Mouse (Mus musculus) kidney, embryonic 15.5 days (tissue): ENCODE data around the gene Ccdc85b. TPM values are rescaled to one million over a fixed set of nuclear protein-coding genes. Genes with fewer than 3 reads are reported as not detected.
"Not testable (repeated sequence)": the region's sequence is repeated elsewhere in the genome, so short reads cannot be mapped to it uniquely, and the experiment has no call there.

Source experiments
- ATAC-seq: fragments of 200-750 bp; cut with Nextera tagmentation; replicated peaks from 2 replicates; pipeline ENCODE4 v1.8.0; 2017; ENCODE audit warnings: moderate TSS enrichment; ENCODE audit not compliant: low FRiP score
- H3K27ac ChIP-seq: fragments of 300-500 bp; sonication (generic); 2 replicates; pipeline ENCODE4 v1.5.1; 2015; ENCODE audit warnings: mild to moderate bottlenecking, inconsistent platforms
- H3K27me3 ChIP-seq: fragments of 300-500 bp; sonication (generic); 2 replicates; pipeline ENCODE4 v1.6.1; 2015; ENCODE audit warnings: inconsistent platforms
- H3K36me3 ChIP-seq: fragments of 300-500 bp; sonication (generic); 2 replicates; pipeline ENCODE4 v1.6.1; 2015; ENCODE audit warnings: inconsistent platforms
- H3K4me1 ChIP-seq: fragments of 300-500 bp; sonication (generic); 2 replicates; pipeline ENCODE4 v1.6.1; 2015; ENCODE audit warnings: inconsistent platforms
- H3K4me2 ChIP-seq: fragments of 300-500 bp; sonication (generic); 2 replicates; pipeline ENCODE4 v1.6.1; 2015; ENCODE audit warnings: moderate library complexity, mild to moderate bottlenecking, inconsistent platforms
- H3K4me3 ChIP-seq: fragments of 300-500 bp; sonication (generic); replicated peaks from 2 replicates; pipeline ENCODE4 v1.5.1; 2015; ENCODE audit warnings: mild to moderate bottlenecking, inconsistent platforms
- H3K9ac ChIP-seq: fragments of 300-500 bp; sonication (generic); 2 replicates; pipeline ENCODE4 v1.6.1; 2015; ENCODE audit warnings: mild to moderate bottlenecking, inconsistent platforms
- H3K9me3 ChIP-seq: fragments of 300-500 bp; sonication (generic); replicated peaks from 2 replicates; pipeline ENCODE4 v1.6.1; 2016; ENCODE audit warnings: inconsistent platforms
- WGBS: fragments of 180-500 bp; shearing (Covaris S2); methylation state at CpG from one replicate; pipeline ENCODE4 v1.1.7; 2015; ENCODE audit warnings: mixed read lengths; 5-methylcytosine and 5-hydroxymethylcytosine counted together
- polyA plus RNA-seq: library from polyadenylated mRNA; unstranded; fragments of >200 nt; fragmentation: Nextera tagmentation; extraction: Ambion mirVana; gene quantifications from 2 replicates; pipeline ENCODE4 v1.2.1, GENCODE M21; 2015

The Ccdc85b gene
- polyA plus RNA-seq, 1 experiment from 2014 or later: 11.3 TPM

- H3K4me3 ChIP-seq: no peak overlapping the region
- no peaks in the 10 kb centered on the region for H3K9me3 ChIP-seq
- no peak overlapping the region for H3K4me2 ChIP-seq
- no peak for ATAC-seq
- H3K27me3 ChIP-seq: no peaks in the 10 kb centered on the region
- no peak overlapping the region for H3K27ac ChIP-seq
- H3K4me1 ChIP-seq: peaks cover 12% of the 10 kb centered on the region
- H3K36me3 ChIP-seq: peaks cover 53% of the 10 kb centered on the region
- 89% methylated on average over 8 of the region's 8 CpGs for WGBS
- H3K9ac ChIP-seq: no peak overlapping the region
These were observed 38.8 kb downstream of the Ccdc85b start for GRCm38 (mm10) chr19:5418750-5419466.

- ATAC-seq: no peak
- H3K4me2 ChIP-seq: no peak overlapping the region
- whole genome bisulfite sequencing: 72% methylated on average over 2 of the region's 2 CpGs
- no peaks in the 10 kb centered on the region for H3K4me1 ChIP-seq
- peaks cover 19% of the 10 kb centered on the region for H3K36me3 ChIP-seq
- H3K9ac ChIP-seq: no peak overlapping the region
- H3K9me3 ChIP-seq: no peaks in the 10 kb centered on the region
- no peaks in the 10 kb centered on the region for H3K27me3 ChIP-seq
- no peak overlapping the region for H3K27ac ChIP-seq
- H3K4me3 ChIP-seq: no peak overlapping the region
These were observed 43.1 kb downstream of the Ccdc85b start for GRCm38 (mm10) chr19:5414534-5414957.

GRCm38 (mm10) chr19:5413840-5414239, 43.9 kb downstream of the Ccdc85b start:
- WGBS: 77% methylated on average over 4 of the region's 4 CpGs
- ATAC-seq: no peak
- no peak overlapping the region for H3K4me3 ChIP-seq
- H3K36me3 ChIP-seq: peaks cover 18% of the 10 kb centered on the region
- no peak overlapping the region for H3K9ac ChIP-seq
- no peaks in the 10 kb centered on the region for H3K27me3 ChIP-seq
- H3K4me2 ChIP-seq: no peak overlapping the region
- H3K27ac ChIP-seq: no peak overlapping the region
- no peaks in the 10 kb centered on the region for H3K9me3 ChIP-seq
- 0 out of 2 replicates have a peak, but pooled peaks cover 2% of the 10 kb centered on the region for H3K4me1 ChIP-seq

- WGBS: 54% methylated on average over 5 of the region's 5 CpGs
- peaks cover 9% of the 10 kb centered on the region; the same call in 1 of the 2 replicates for H3K36me3 ChIP-seq
- H3K4me1 ChIP-seq: peaks cover 12% of the 10 kb centered on the region
- no peak overlapping the region for H3K27ac ChIP-seq
- H3K9ac ChIP-seq: no peak overlapping the region
- H3K4me3 ChIP-seq: no peak overlapping the region
- no peaks in the 10 kb centered on the region for H3K9me3 ChIP-seq
- H3K27me3 ChIP-seq: no peaks in the 10 kb centered on the region
- ATAC-seq: no peak
- no peak overlapping the region for H3K4me2 ChIP-seq
These were observed 45.7 kb downstream of the Ccdc85b start for GRCm38 (mm10) chr19:5411961-5412360.

GRCm38 (mm10) chr19:5410641-5411040, 47.1 kb downstream of the Ccdc85b start:
- H3K4me3 ChIP-seq: no peak overlapping the region
- H3K4me1 ChIP-seq: peaks cover 16% of the 10 kb centered on the region
- H3K27ac ChIP-seq: no peak overlapping the region
- H3K36me3 ChIP-seq: peaks cover 9% of the 10 kb centered on the region; the same call in 1 of the 2 replicates
- no peak overlapping the region for H3K4me2 ChIP-seq
- no peaks in the 10 kb centered on the region for H3K27me3 ChIP-seq
- 83% methylated on average over 5 of the region's 5 CpGs for WGBS
- no peaks in the 10 kb centered on the region for H3K9me3 ChIP-seq
- no peak for ATAC-seq
- no peak overlapping the region for H3K9ac ChIP-seq

- no peak overlapping the region for H3K4me3 ChIP-seq
- H3K9me3 ChIP-seq: no peaks in the 10 kb centered on the region
- no peak overlapping the region for H3K27ac ChIP-seq
- WGBS: 69% methylated on average over 5 of the region's 5 CpGs
- H3K4me1 ChIP-seq: peaks cover 16% of the 10 kb centered on the region
- peaks cover 9% of the 10 kb centered on the region; the same call in 1 of the 2 replicates for H3K36me3 ChIP-seq
- no peaks in the 10 kb centered on the region for H3K27me3 ChIP-seq
- ATAC-seq: no peak
- no peak overlapping the region for H3K9ac ChIP-seq
- H3K4me2 ChIP-seq: no peak overlapping the region
These were observed 48.6 kb downstream of the Ccdc85b start for GRCm38 (mm10) chr19:5409068-5409467.

GRCm38 (mm10) chr19:5408057-5409001, 49.4 kb downstream of the Ccdc85b start:
- H3K27ac ChIP-seq: 0 out of 2 replicates have a peak overlapping the region, but pooled peaks have one; percentile 25
- WGBS: 85% methylated on average over 13 of the region's 13 CpGs
- no peaks in the 10 kb centered on the region for H3K27me3 ChIP-seq
- H3K4me3 ChIP-seq: no peak overlapping the region
- H3K4me2 ChIP-seq: peak overlapping the region; percentile 66
- ATAC-seq: no peak
- H3K36me3 ChIP-seq: peaks cover 9% of the 10 kb centered on the region; the same call in 1 of the 2 replicates
- H3K9me3 ChIP-seq: no peaks in the 10 kb centered on the region
- H3K9ac ChIP-seq: no peak overlapping the region
- peaks cover 16% of the 10 kb centered on the region for H3K4me1 ChIP-seq

GRCm38 (mm10) chr19:5407133-5407532, 50.6 kb downstream of the Ccdc85b start:
- Histone ChIP-seq H3K9ac (peak overlapping the region; percentile 56), H3K4me1 (peaks cover 16% of the 10 kb centered on the region), H3K36me3 (peaks cover 9% of the 10 kb centered on the region; the same call in 1 of the 2 replicates), H3K4me3 (peak overlapping the region; percentile 55), H3K4me2 (peak overlapping the region; percentile 66), H3K27me3 (no peaks in the 10 kb centered on the region), H3K9me3 (no peaks in the 10 kb centered on the region), H3K27ac (peak overlapping the region; percentile 93)
- ATAC-seq: peak; percentile 73
- WGBS: 20% methylated on average over 7 of the region's 7 CpGs

- ATAC-seq: peak; percentile 79
- 10% methylated on average over 21 of the region's 25 CpGs for WGBS
- Histone ChIP-seq H3K4me2 (peak overlapping the region; percentile 66), H3K9ac (peak overlapping the region; percentile 56), H3K27ac (peak overlapping the region; percentile 93), H3K4me1 (peaks cover 16% of the 10 kb centered on the region), H3K4me3 (peak overlapping the region; percentile 55)
- H3K9me3 ChIP-seq, H3K36me3 ChIP-seq, H3K27me3 ChIP-seq: not testable (repeated sequence)
These were observed 51.1 kb downstream of the Ccdc85b start for GRCm38 (mm10) chr19:5406531-5407126.

GRCm38 (mm10) chr19:5405924-5406323, 51.8 kb downstream of the Ccdc85b start:
- Histone ChIP-seq H3K36me3 (peaks cover 9% of the 10 kb centered on the region; the same call in 1 of the 2 replicates), H3K27ac (peak overlapping the region; percentile 66; the same call in 1 of the 2 replicates), H3K4me1 (peaks cover 16% of the 10 kb centered on the region), H3K27me3 (no peaks in the 10 kb centered on the region), H3K9ac (peak overlapping the region; percentile 50), H3K4me2 (peak overlapping the region; percentile 64), H3K9me3 (no peaks in the 10 kb centered on the region), H3K4me3 (peak overlapping the region; percentile 40)
- 28% methylated on average over 7 of the region's 7 CpGs for WGBS
- no peak for ATAC-seq
